Mouse (Mus musculus) T-cell, adult 66 days (primary cell): ENCODE results near the gene Atn1. TPM values are rescaled to one million over a fixed set of nuclear protein-coding genes. Genes with fewer than 3 reads are reported as not detected.

Experiments used
- total RNA-seq, 2 experiments: library from RNA; stranded (reverse); gene quantifications; 3 replicates in 1 of 2; 4 replicates in 1 of 2; pipeline ENCODE4 v1.2.4; 2023

Atn1 gene
- 100 to 1,000 TPM; 134 to 156 TPM for total RNA-seq

GRCm38 (mm10) chr6:124755831-124756595 lies at the start of gene Atn1, which contains the start of gene Gm45234:
Atn1 (minus strand) TSS chr6:124756524.
Gm45234 (minus strand) TSS chr6:124756021.

GRCm38 (mm10) chr6:124779222-124779983 lies 23.1 kb upstream of the Atn1 start, which contains the start of gene Lrrc23:
Lrrc23 (minus strand) TSS chr6:124779727.

DNA sequence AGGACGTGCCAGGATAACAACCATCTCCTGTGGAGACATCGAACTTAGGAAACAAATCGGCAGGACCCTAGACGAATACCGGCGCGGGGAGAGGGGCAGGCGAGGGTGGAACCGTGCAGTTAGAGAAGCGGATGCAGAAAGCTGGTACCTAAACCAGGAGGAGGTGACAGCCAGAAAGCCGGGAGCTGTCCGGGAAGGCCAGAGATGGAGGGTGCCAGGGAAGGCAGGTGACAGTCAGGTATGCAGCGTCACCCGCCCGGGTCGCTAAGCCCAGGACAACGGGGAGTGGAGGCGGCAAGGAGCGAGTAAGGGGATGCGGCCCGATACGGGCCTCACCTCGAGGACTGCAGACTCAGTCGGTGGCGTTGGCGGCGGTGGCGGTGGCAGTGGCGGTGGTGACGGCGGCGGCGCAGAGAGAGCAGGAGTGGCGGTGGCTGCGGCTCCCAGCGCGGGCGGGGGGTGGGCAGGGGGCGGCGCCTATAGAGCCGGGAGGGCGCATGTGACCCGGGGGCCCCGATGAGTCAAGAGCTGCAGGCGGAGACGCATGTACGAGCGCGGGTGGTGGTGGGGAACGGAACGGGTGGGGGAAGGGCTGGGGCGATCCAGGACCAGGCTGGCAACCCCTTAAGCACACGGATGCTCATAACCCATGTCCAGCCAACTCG lies 12.9 kb upstream of the Atn1 start, which contains the start of gene Eno2:
Eno2 (minus strand) TSS at position 573 of the 665 bp plus-strand sequence.

DNA sequence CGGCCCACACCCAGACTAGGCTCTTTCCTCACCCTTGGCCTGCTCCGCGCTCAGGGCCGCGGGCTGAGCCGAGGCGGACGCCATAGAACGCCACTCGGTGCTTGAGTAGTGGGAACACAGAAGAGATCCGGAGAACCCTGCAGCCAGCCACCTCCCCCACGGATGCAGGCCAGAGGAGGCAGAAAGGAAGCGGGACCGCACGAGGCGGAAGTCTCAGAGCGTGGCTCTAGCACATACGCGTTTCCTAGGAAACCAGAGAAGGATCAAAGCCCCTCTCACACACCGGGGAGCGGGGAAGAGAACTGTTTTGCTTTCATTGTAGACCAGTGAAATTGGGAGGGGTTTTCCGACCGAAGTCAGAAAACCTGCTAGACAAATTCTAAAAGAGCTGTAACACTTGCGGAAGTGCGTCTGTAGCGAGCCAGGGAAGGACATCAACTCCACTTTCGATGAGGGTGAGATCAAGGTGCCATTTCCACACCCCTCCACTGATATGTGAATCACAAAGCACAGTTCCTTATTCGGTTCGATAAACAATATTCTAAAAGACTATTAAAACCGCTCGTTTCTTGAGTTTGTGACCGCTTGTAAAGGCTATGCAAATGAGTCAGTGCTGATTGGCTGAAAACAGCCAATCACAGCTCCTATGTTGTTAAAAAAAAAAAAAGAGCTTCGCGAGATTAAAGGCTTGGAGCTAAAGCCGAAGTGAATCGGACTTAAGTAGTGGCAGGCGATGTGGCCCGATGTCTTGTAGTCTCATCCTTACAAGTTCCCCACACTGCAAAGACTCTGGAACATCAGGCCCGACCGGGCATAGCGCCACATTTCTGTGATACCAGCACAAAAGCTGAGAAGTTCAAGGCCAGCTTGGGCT lies 15.2 kb downstream of the Atn1 start, which contains the start of gene Grcc10:
Grcc10 (minus strand) TSS at position 487 of the 874 bp plus-strand sequence.

GRCm38 (mm10) chr6:124738511-124739023 lies 17.8 kb downstream of the Atn1 start, which contains the start of gene Ptpn6:
Ptpn6 (minus strand) TSS chr6:124738714.

GRCm38 (mm10) chr6:124711824-124712782 lies 44.2 kb downstream of the Atn1 start, which contains the start of the genes Emg1 and Phb2:
Emg1 (minus strand) TSS chr6:124712178.
Phb2 (plus strand) TSS chr6:124712336.

Other genes with a start within 250 kb of the Atn1 start
- not detected for gene C1ra, start 244.1 kb downstream of the Atn1 start, total RNA-seq
- gene C1s1, start 214.2 kb downstream of the Atn1 start, total RNA-seq: not detected
- not detected for gene C1rb, start 186.2 kb downstream of the Atn1 start, total RNA-seq
- not detected for gene C1s2, start 120.4 kb downstream of the Atn1 start, total RNA-seq
- gene Lpcat3, start 93.5 kb downstream of the Atn1 start, total RNA-seq: 10 to 100 TPM; 72.3 to 77.4 TPM
- 100 to 1,000 TPM; 187 to 191 TPM for gene Emg1, start 44.3 kb downstream of the Atn1 start, total RNA-seq
- 100 to 1,000 TPM; 161 to 164 TPM for gene Phb2, start 44.2 kb downstream of the Atn1 start, total RNA-seq
- 100 to 1,000 TPM; 173 to 199 TPM for gene Ptpn6, start 17.8 kb downstream of the Atn1 start, total RNA-seq
- gene Grcc10, start 15.2 kb downstream of the Atn1 start, total RNA-seq: 100 to 1,000 TPM; 302 to 314 TPM
- gene Gm45234, start 503 bp downstream of the Atn1 start, total RNA-seq: 1 to 10 TPM in 1 of 2 experiments, not detected in 1; 6.9 TPM
- gene Eno2, start 13.1 kb upstream of the Atn1 start, total RNA-seq: 1 to 10 TPM; 3.3 to 3.8 TPM
- gene Lrrc23, start 23.2 kb upstream of the Atn1 start, total RNA-seq: 10 to 100 TPM in 1 of 2 experiments, 1 to 10 TPM in 1; 6.7 to 10.5 TPM
- gene Spsb2, start 52.1 kb upstream of the Atn1 start, total RNA-seq: 1 to 10 TPM; 1.1 to 3.6 TPM
- gene Tpi1, start 57.8 kb upstream of the Atn1 start, total RNA-seq: 10 to 100 TPM; 37.5 to 43.1 TPM
- 10 to 100 TPM; 66.7 to 74.2 TPM for gene Usp5, start 73.0 kb upstream of the Atn1 start, total RNA-seq
- gene Cdca3, start 73.0 kb upstream of the Atn1 start, total RNA-seq: 1 to 10 TPM; 3.1 to 7.1 TPM
- gene Gnb3, start 83.8 kb upstream of the Atn1 start, total RNA-seq: not detected
- gene P3h3, start 101.2 kb upstream of the Atn1 start, total RNA-seq: under 1 TPM; 0.21 to 0.64 TPM
- gene Gpr162, start 107.5 kb upstream of the Atn1 start, total RNA-seq: 1 to 10 TPM; 1.7 to 2.3 TPM
- gene Cd4, start 131.7 kb upstream of the Atn1 start, total RNA-seq: 100 to 1,000 TPM; 241 to 278 TPM
- 10 to 100 TPM in 1 of 2 experiments, 1 to 10 TPM in 1; 8.8 to 10.2 TPM for gene Lag3, start 155.2 kb upstream of the Atn1 start, total RNA-seq
- gene Ptms, start 163.6 kb upstream of the Atn1 start, total RNA-seq: 10 to 100 TPM; 43.8 to 56.4 TPM
- 100 to 1,000 TPM in 1 of 2 experiments, 10 to 100 TPM in 1; 90.3 to 110 TPM for gene Mlf2, start 174.9 kb upstream of the Atn1 start, total RNA-seq
- gene Cops7a, start 209.0 kb upstream of the Atn1 start, total RNA-seq: 10 to 100 TPM; 37.3 to 49.3 TPM
- under 1 TPM; 0.90 to 0.98 TPM for gene Pianp, start 240.2 kb upstream of the Atn1 start, total RNA-seq